Mouse (Mus musculus) retina, postnatal 7 days (tissue): ENCODE data around the gene Fam207a.

Experiments
- DNase-seq: peaks from one replicate; pipeline ENCODE4 v3.0.0-alpha.2; 2012; ENCODE audit warnings: low read depth, low spot score

Fam207a gene

GRCm38 (mm10) chr10:77515385-77516348 is at the start of gene Fam207a:
Gene Fam207a (minus strand): TSS chr10:77515785.
- DNase-seq: peak; percentile 91

GRCm38 (mm10) chr10:77565005-77565404 is 49.4 kb upstream of the Fam207a start:
- no peak for DNase-seq

- DNase-seq: no peak
Observed at GRCm38 (mm10) chr10:77561508-77561907, 45.9 kb upstream of the Fam207a start.

GRCm38 (mm10) chr10:77560830-77561229 is 45.2 kb upstream of the Fam207a start:
- DNase-seq: no peak

GRCm38 (mm10) chr10:77560090-77560489 is 44.5 kb upstream of the Fam207a start:
- DNase-seq: no peak

- no peak for DNase-seq
Observed at GRCm38 (mm10) chr10:77557641-77558040, 42.1 kb upstream of the Fam207a start.

- DNase-seq: no peak
Observed at GRCm38 (mm10) chr10:77556631-77557030, 41.0 kb upstream of the Fam207a start.

GRCm38 (mm10) chr10:77554918-77555317 is 39.3 kb upstream of the Fam207a start:
- no peak for DNase-seq

GRCm38 (mm10) chr10:77553285-77553684 is 37.7 kb upstream of the Fam207a start:
- DNase-seq: no peak

- no peak for DNase-seq
Observed at GRCm38 (mm10) chr10:77552162-77552561, 36.6 kb upstream of the Fam207a start.

GRCm38 (mm10) chr10:77550874-77551273 is 35.3 kb upstream of the Fam207a start:
- no peak for DNase-seq

GRCm38 (mm10) chr10:77548576-77548975 is 33.0 kb upstream of the Fam207a start:
- no peak for DNase-seq

- DNase-seq: no peak
Observed at GRCm38 (mm10) chr10:77544916-77545315, 29.3 kb upstream of the Fam207a start.

- DNase-seq: peak; percentile 9
Observed at GRCm38 (mm10) chr10:77543226-77543625, 27.6 kb upstream of the Fam207a start.

GRCm38 (mm10) chr10:77541864-77542666 is 26.5 kb upstream of the Fam207a start:
- no peak for DNase-seq

GRCm38 (mm10) chr10:77540576-77541102 is 25.1 kb upstream of the Fam207a start:
- DNase-seq: no peak

GRCm38 (mm10) chr10:77539320-77539945 is 23.8 kb upstream of the Fam207a start:
- DNase-seq: no peak

GRCm38 (mm10) chr10:77537215-77538209 is 21.9 kb upstream of the Fam207a start:
- DNase-seq: no peak

- no peak for DNase-seq
Observed at GRCm38 (mm10) chr10:77536727-77537126, 21.1 kb upstream of the Fam207a start.

GRCm38 (mm10) chr10:77532020-77532413 is 16.4 kb upstream of the Fam207a start:
- DNase-seq: no peak
